Comparison of ENCODE assay signal across 11 mouse cellular contexts in genomic region chr2:31640609-31641507, GRCm38 (mm10). TPM values are rescaled to one million over a fixed set of nuclear protein-coding genes. Genes with fewer than 3 reads are reported as not detected.
A peak's percentile ranks its signal among the peaks of the same experiment; 100 is the strongest.
DNase-seq lines count a peak whose midpoint lies in the region; ATAC-seq and TF ChIP-seq lines count a peak whose summit lies in the region.
"Had no signal": no experiment of that assay in that cellular context is flagged by ENCODE, and none has a peak within 500 bp of the region (broad histone marks: within the 10 kb centered on the region; RNA-seq: fewer than 3 reads in every experiment).

No protein-coding gene starts in this region.

- TF ChIP-seq EP300 in liver, postnatal 0 days (IDR thresholded peaks at IDR 0.05; ENCODE audit: low read depth), result no peak

- intact Hi-C loops in gastrocnemius, adult 2 months (cut with DNase I), result no loop called here

- peaks cover 53% of the 10 kb centered on the region for H3K4me1 ChIP-seq in midbrain, embryonic 12.5 days
- H3K4me1 ChIP-seq in liver, postnatal 0 days (ENCODE audit: insufficient read depth), result no peaks in the 10 kb centered on the region

- ATAC-seq in midbrain, embryonic 12.5 days (ENCODE audit: low FRiP score, low read depth), result peak; percentile 55
- ATAC-seq in liver, postnatal 0 days, result no peak

- no peak for TF ChIP-seq POLR2A in brain, embryonic 14.5 days (IDR thresholded peaks at IDR 0.05; ENCODE audit: borderline replicate concordance, extremely low read depth, insufficient read depth, insufficient read length, poor library complexity, severe bottlenecking)

- WGBS in midbrain, embryonic 12.5 days, result 1% methylated on average over 48 of the region's 48 CpGs
- 1% methylated on average over 47 of the region's 48 CpGs for WGBS in liver, postnatal 0 days (ENCODE audit: insufficient replicate concordance)

- DNase-seq in gastrocnemius, adult 2 months, result peak; percentile 37
- DNase-seq in gastrocnemius, postnatal 25 days, result no peak
- peak; percentile 90 for DNase-seq in brain, embryonic 14.5 days (ENCODE audit: low read depth)
- peak; percentile 16 for DNase-seq in forelimb bud, embryonic 11.5 days (ENCODE audit: low read depth, low spot score)
- DNase-seq in spleen, postnatal 10 days (ENCODE audit: low spot score in 2 of 2), result no peak
- DNase-seq in cerebellum, adult 8-10 months, result no peak
- no peak for DNase-seq in liver, postnatal 0 days
- DNase-seq: lung, postnatal 4 days; right cerebral cortex, postnatal 4 days had no signal

- no peaks in the 10 kb centered on the region for H3K9me3 ChIP-seq in midbrain, embryonic 12.5 days
- no peaks in the 10 kb centered on the region for H3K9me3 ChIP-seq in liver, postnatal 0 days (ENCODE audit: low read length)

- no peak overlapping the region for H3K27ac ChIP-seq in gastrocnemius, adult 2 months
- H3K27ac ChIP-seq in midbrain, embryonic 12.5 days (replicated peaks), result peak overlapping the region; percentile 63
- H3K27ac ChIP-seq in liver, postnatal 0 days (ENCODE audit: low read depth), result no peak overlapping the region

- H3K36me3 ChIP-seq in midbrain, embryonic 12.5 days, result no peaks in the 10 kb centered on the region
- no peaks in the 10 kb centered on the region for H3K36me3 ChIP-seq in liver, postnatal 0 days (replicated peaks; ENCODE audit: insufficient read depth, low read length)

- peak overlapping the region; percentile 66 for H3K4me3 ChIP-seq in gastrocnemius, adult 2 months
- H3K4me3 ChIP-seq in midbrain, embryonic 12.5 days, result peak overlapping the region; percentile 42
- H3K4me3 ChIP-seq in liver, postnatal 0 days (ENCODE audit: low read depth, low read length), result no peak overlapping the region

- no peak for TF ChIP-seq CTCF in gastrocnemius, adult 2 months (IDR thresholded peaks at IDR 0.05)
- TF ChIP-seq CTCF in brain, embryonic 14.5 days (IDR thresholded peaks at IDR 0.05; ENCODE audit: borderline replicate concordance, extremely low read depth, insufficient read depth, insufficient read length), result no peak
- no peak for TF ChIP-seq CTCF in liver, postnatal 0 days (IDR thresholded peaks at IDR 0.05; ENCODE audit: low read depth)

- peak overlapping the region; percentile 45; the same call in 1 of the 2 replicates for H3K9ac ChIP-seq in midbrain, embryonic 12.5 days (replicated peaks)
- H3K9ac ChIP-seq in liver, postnatal 0 days (replicated peaks), result no peak overlapping the region

- H3K27me3 ChIP-seq in midbrain, embryonic 12.5 days, result peaks cover 99% of the 10 kb centered on the region
- H3K27me3 ChIP-seq in liver, postnatal 0 days (ENCODE audit: insufficient read depth, low read length), result peaks cover 94% of the 10 kb centered on the region

- peak overlapping the region; percentile 56 for H3K4me2 ChIP-seq in midbrain, embryonic 12.5 days (replicated peaks)
- H3K4me2 ChIP-seq in liver, postnatal 0 days (ENCODE audit: low read depth, low read length), result no peak overlapping the region

RNA-seq across cellular contexts. Expression of gene Prdm12, which starts 1.0 kb away (rescaled TPM):
- not detected for total RNA-seq in gastrocnemius, adult 2 months (2021)
- not detected for total RNA-seq in gastrocnemius, postnatal 25 days (2021)
- 6.3 and 7.9 TPM in 2 replicates for polyA plus RNA-seq in brain, embryonic 14.5 days (2012; rRNA removed)
- 21.0 and 25.5 TPM in 2 replicates for polyA plus RNA-seq in midbrain, embryonic 12.5 days (2016; fragmentation: Nextera tagmentation; extraction: Ambion mirVana)
- polyA plus RNA-seq in liver, postnatal 0 days (2015; fragmentation: Nextera tagmentation; extraction: Ambion mirVana), result not detected in 2 replicates
- polyA plus RNA-seq: intestine, embryonic 14.5 days had no signal

RNA-seq across cellular contexts. Expression of gene Exosc2, which starts 29.7 kb away (rescaled TPM):
- total RNA-seq in gastrocnemius, adult 2 months (2021), result 1 to 10 TPM; 8.1 to 8.3 TPM
- total RNA-seq in gastrocnemius, postnatal 25 days (2021), result 1 to 10 TPM; 6.3 to 7.2 TPM
- 36.6 and 39.7 TPM in 2 replicates for polyA plus RNA-seq in brain, embryonic 14.5 days (2012; rRNA removed)
- polyA plus RNA-seq in midbrain, embryonic 12.5 days (2016; fragmentation: Nextera tagmentation; extraction: Ambion mirVana), result 61.0 and 63.9 TPM in 2 replicates
- polyA plus RNA-seq in liver, postnatal 0 days (2015; fragmentation: Nextera tagmentation; extraction: Ambion mirVana), result 14.2 and 14.6 TPM in 2 replicates

RNA-seq across cellular contexts. Expression of gene Abl1, which starts 47.3 kb away (rescaled TPM):
- 10 to 100 TPM; 23.0 to 25.4 TPM for total RNA-seq in gastrocnemius, adult 2 months (2021)
- 10 to 100 TPM; 21.9 to 25.2 TPM for total RNA-seq in gastrocnemius, postnatal 25 days (2021)
- 61.4 and 68.6 TPM in 2 replicates for polyA plus RNA-seq in brain, embryonic 14.5 days (2012; rRNA removed)
- polyA plus RNA-seq in midbrain, embryonic 12.5 days (2016; fragmentation: Nextera tagmentation; extraction: Ambion mirVana), result 44.1 and 47.3 TPM in 2 replicates
- 4.1 and 4.5 TPM in 2 replicates for polyA plus RNA-seq in liver, postnatal 0 days (2015; fragmentation: Nextera tagmentation; extraction: Ambion mirVana)

Comparison
In these comparisons a context has a peak if more than half of its experiments do, and no peak if none do; other contexts are left out.
1. DNase-seq: peak in gastrocnemius, adult 2 months (single experiment), brain, embryonic 14.5 days (single experiment) and forelimb bud, embryonic 11.5 days (single experiment); none in gastrocnemius, postnatal 25 days (single experiment), spleen, postnatal 10 days (0 of 2), cerebellum, adult 8-10 months (single experiment) and liver, postnatal 0 days (single experiment).